Mouse (Mus musculus) right cerebral cortex, postnatal 36 days (tissue): ENCODE data around the gene Fam83b.

Source experiments
- DNase-seq, 2 experiments: peaks; one replicate each; pipeline ENCODE4 v3.0.0; 2022; ENCODE audit warnings: low spot score in 2 of 2, mixed read lengths in 1 of 2

The Fam83b gene

DNA sequence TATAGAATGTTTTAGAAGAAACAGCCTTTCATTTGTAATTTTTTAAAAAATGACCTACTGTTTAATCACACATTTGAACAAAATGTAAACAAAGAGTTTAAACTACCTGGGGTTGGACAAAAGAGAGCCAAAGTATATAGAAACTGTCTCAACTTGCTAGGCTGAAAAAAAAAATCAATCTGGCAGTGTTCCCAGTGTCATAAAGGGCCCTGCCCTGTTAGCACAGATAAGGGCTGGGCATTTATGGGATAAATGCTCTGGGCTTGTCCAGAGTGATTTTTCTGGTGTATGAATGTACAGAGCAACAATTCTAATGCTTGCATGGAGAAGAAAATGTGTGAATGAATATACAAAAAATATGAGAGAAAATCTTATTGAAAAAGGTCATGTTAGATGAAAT, 43.8 kb downstream of the Fam83b start:
- no peak for DNase-seq

DNA sequence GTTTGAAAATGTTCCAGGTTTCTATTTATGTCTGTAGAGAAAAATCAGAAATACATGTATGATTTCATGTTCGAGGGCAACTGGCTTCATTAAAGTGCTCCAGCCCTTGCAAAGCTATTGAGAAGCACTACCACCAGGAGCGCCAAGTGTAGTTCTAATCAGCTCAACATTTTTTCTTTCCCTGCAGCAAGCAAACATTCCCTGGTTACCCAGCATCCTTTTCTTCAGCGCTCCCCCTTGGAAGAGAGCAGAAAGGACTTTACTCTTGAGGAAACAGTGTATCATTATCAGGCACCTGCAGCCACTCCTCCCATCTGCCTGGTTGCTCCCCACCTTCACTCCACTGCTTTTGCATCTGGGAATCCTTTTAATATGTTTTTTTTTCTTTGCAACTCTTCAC, 45.3 kb downstream of the Fam83b start:
- DNase-seq: no peak

- no peak for DNase-seq
Observed at GRCm38 (mm10) chr9:76518665-76519064, 48.3 kb downstream of the Fam83b start.

- no peak for DNase-seq
Observed at GRCm38 (mm10) chr9:76505650-76506049, 61.3 kb downstream of the Fam83b start.

DNA sequence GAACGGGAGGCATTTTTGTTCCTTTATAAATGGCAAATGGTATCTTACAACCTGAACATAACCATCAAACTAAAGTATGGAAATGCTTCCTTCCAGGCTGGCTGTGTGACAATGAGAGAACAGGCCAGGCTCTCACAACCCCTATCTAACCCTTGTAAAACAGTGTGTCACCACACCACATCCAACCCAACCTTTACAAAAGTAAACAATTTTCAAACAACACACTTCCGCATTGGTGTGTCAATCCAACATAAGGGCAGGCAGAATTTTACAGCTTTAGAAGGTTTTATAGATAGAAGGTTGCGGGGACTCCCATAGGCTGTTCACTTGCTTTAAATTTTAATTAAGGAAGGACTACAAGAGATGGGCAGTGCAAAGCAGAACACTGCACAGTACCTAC, 77.2 kb downstream of the Fam83b start:
- no peak for DNase-seq

- no peak for DNase-seq
Observed at GRCm38 (mm10) chr9:76480088-76480487, 86.8 kb downstream of the Fam83b start.

GRCm38 (mm10) chr9:76469500-76469899, 97.4 kb downstream of the Fam83b start:
- DNase-seq: no peak

DNA sequence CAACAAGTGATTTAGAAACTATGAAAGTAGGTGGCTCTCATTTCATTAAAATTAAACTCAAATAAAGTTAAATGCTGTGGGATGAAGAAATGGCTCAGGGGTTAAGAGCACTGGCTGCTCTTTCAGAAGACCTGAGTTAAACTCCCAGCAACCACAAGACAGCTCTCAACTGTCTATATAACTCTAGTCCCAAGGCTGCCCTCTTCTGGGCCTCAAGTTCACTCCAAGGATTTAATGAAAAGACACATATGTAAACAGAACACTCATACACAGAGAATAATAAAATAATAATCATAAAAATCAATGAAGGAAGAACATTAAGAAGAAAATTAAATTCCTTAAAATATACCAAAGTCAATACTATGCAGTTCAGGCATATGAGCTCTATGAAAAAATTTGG, 105.4 kb downstream of the Fam83b start:
- DNase-seq: no peak

- DNase-seq: no peak
Observed at GRCm38 (mm10) chr9:76455703-76456102, 111.2 kb downstream of the Fam83b start.
